Mouse (Mus musculus): ENCODE data around the gene Ubald2.

DNA sequence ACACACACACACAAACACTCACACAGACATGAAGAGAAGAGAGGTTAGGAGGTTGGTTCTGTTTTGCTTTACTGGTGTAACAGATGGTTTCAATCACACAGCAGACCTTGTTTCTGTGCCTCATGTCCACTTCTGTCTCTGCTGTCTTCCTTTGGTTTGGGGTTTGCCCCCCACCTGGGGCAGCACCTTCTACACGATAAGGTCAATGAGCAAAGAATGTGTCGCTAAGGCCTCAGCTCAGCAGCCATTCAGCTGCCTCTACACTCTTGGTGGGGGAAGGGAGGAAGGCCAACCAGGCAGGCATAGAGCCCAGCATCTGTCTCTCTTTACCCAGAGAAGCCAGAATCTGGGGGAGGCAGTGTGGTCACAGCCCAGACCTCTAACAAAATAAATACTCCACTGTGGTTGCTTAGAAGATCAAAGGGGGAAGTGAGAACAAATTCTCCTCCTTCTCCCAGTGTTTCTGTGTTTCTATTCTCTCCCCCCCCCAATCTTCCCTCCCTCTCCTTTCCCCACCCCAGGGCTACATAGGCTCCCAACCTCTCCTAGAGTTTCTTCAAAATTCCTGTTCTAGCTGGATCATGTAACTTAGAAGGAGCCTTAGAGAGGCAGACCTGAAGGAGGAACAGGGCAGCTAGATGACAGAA lies 15.6 kb upstream of the Ubald2 start:
- TF ChIP-seq CTCF (IDR thresholded peaks at IDR 0.05; ENCODE audit: control insufficient read depth, insufficient read depth, insufficient replicate concordance, low read depth, low read length), result no peak
- no peak for TF ChIP-seq POLR2A (IDR thresholded peaks at IDR 0.05; ENCODE audit: control insufficient read depth, low read depth, low read length)
